Mouse (Mus musculus) kidney, adult 18-20 months (tissue): ENCODE measurements around the gene Cbx8.
A peak's percentile ranks its signal among the peaks of the same experiment; 100 is the strongest.

Source experiments
- DNase-seq: peaks from one replicate; pipeline ENCODE4 v3.0.0; 2021

Cbx8 gene

DNA sequence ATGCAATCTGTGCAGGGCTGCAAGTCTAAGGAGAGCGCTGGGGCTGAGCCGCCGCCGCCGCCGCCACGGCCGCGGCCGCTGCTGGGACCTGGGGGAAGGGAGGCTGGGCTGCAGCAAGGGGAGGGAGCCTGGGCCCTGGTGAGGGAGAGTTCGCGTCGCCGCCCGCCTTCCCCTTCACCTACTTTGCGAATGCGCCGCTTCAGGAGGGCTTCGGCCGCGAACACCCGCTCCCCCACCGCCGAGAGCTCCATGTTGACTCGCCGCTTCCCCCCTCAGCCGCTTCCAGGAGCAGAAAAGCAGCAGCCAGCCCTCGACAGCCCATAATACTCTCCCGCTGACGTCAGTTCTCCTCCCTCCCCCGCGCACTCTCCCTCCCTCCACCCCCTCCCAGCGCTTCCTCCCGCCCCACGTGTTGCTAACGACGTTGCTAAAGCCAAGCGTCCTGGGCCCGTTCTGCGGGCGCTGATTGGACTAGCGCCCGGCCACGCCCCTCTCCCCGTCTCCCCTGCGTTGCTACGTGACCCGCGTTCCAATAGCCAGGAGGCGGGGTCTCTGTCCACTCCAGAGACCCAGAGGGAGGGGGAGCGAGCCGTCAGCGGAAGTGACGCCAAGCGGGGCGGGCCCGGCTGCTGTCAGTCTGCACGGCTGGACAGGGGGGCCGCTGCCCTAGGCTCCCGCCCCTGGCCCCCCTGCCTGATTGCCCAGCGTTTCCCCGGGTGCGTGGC is at the start of gene Cbx8:
Gene Cbx8 (minus strand): TSS at position 370 of the 725 bp plus-strand sequence.
- peak; percentile 99 for DNase-seq

- DNase-seq, result peak; percentile 43
Observed at GRCm38 (mm10) chr11:119090076-119090960, 49.5 kb upstream of the Cbx8 start.

GRCm38 (mm10) chr11:119089235-119090075 is 48.7 kb upstream of the Cbx8 start:
- DNase-seq, result peak; percentile 67

DNA sequence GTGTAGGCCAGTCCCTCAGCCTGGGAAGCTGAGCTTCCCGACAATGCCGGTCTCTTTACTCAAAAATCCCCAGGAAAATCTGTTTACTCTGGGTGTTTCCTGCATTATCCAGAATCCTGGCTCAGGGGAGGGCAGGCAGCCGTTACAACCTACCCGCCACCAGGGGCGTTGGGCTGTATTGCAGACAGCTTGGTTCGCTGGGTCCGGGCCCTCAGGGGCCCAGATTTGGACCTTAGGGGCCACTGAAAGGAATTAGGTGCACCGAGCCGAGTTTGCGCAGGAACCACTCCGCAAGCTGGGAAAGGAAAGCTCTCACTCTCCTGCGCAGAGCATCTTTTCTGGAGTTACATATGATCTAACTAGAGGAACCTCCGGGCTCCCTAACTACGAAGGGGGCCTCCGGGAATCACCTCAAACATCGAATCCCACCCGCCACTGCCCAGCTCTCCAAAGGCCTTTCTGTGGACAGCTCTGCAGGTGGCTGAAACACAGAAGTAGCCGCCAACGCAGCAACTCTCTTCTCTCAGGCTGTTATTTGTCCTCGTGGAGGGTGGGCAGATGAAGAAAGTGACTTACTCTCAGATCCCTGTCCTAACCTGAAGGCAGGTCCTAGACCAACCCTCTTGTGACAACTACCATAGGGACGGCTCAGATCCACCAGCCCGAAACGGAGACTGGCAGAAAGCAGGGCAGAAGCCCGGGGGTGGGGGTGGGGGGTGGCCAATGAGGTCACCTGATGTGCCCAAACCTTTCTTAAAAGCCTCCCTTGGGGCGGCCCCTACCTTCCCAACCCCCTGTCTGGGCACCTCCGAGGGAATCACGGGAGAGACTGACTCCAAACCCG is 47.8 kb upstream of the Cbx8 start:
- DNase-seq, result peak; percentile 52

GRCm38 (mm10) chr11:119087301-119088082 is 46.7 kb upstream of the Cbx8 start:
- DNase-seq, result peak; percentile 64

DNA sequence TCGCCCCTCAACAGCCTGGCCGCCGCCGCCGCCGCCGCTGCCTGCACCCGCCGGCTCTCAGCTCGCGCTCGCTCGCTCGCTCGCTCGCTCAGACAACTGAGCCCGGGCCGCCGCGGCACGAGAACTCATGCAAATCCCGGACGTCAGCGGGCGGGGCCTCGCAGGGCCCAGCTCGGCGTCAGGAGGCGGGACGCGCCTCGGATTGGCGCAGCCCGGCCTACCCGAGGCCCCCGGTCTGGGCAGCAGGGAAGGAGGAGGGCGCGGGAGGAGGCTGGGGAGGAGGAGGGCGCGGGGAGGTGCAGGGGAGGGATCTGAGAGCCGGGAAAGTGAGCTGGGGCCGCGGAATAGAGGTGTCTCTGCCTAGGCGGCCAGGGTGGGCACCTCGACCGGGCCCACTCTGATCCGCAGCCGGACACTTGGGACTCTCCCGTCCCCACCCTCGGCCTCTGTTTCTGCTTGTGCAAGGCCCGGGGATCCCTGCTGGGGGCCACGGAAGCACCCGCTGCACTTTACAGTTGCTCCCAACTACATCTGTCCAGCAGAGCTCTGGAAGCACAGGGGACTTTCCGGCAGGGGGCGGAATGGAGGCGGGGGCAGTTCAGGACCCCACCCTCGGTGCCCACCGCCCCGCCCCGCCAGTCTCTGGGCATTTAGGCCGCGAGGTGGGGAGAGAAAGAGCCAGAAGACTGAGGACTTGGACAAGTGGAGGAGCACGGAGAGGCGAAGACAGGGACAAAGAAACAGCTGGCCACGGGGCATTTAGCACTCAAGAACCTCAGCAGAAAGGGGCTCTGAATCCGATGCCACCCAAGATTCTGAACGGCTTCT is 45.6 kb upstream of the Cbx8 start, which contains the start of gene Cbx4:
Gene Cbx4 (minus strand): TSS at position 78 of the 828 bp plus-strand sequence.
- DNase-seq, result peak; percentile 90

- DNase-seq, result peak; percentile 83
Observed at GRCm38 (mm10) chr11:119085279-119086062, 44.7 kb upstream of the Cbx8 start.

GRCm38 (mm10) chr11:119084446-119085278 is 43.9 kb upstream of the Cbx8 start:
- DNase-seq, result peak; percentile 45

DNA sequence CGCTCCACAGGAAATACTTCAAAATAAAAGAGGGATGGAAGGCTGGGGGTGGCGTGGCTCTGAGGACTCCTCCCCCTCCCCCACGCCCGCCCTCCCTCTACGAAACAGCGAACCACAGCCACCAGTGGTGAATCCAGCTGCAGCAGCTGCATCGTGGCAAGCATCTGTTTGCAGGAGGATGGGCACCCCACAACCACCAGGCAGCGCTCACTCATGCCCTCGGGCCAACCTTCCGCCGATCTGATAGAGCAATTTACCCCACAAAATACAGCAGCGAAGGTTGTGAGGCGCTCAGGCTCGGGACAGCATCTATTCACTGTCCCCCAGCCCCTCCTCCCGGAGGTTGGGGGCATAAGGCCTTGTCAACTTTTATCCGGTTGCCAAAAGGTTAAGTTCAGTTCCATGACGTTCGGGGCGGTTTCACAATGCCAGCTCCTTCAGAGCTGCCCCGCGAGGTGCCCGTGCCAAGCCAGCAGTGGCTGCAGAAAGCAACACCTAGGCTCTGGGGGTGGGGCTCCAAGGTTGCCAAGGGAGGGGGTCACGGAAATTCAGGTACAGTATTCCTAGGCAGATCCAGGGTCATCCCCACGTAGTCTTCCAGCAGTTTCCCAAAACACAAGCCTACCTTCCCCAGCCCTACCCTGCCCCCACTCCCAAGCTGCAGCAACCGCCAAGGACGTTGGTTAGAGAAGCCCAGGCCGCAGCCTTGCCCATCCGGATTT is 43.1 kb upstream of the Cbx8 start:
- DNase-seq, result peak; percentile 70

DNA sequence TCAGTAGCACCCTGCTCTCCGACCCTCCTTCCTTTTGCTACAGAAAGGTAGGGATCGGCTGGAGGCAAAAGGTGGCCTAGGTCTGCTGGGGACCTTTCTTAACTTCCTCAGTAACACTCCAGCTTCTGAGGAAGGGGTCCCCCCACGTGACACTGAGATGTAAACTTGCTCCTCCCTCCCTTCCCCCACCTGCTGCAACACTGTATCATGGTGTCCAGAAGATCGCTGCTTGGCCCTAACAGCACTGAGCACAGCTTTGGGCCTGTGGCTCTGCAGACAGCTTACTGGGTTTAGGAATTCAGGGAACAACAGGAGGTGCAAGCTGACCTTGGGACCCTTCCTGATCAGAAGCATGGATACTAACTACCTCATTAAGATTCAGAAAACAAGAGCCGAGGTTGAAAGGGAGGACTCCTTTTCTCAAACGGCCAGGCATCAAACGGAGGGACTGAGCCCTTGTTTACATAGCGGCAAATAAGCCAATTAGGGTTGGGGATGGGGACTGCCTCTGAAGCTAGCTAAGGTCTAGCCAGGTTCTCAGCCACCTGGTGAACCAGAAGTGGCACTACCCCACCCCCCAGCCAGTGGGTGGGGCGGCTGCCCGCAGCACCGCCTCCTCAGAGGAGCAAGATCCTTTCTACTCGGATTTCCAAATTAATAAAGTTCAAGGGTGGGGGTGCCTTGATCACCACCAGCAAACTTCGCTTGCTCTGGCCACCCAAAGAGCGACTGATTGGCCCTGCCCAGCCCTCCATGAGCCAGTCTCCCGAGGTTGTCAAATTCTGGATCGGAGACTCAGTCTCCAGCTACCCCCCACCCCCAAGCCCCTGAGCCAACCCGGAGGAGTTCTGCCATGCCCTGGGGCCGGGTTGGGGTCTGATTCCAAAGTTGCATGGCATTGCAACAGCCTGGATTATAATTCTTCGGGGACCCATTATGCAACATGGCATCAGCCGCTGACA is 42.1 kb upstream of the Cbx8 start:
- peak; percentile 35 for DNase-seq

DNA sequence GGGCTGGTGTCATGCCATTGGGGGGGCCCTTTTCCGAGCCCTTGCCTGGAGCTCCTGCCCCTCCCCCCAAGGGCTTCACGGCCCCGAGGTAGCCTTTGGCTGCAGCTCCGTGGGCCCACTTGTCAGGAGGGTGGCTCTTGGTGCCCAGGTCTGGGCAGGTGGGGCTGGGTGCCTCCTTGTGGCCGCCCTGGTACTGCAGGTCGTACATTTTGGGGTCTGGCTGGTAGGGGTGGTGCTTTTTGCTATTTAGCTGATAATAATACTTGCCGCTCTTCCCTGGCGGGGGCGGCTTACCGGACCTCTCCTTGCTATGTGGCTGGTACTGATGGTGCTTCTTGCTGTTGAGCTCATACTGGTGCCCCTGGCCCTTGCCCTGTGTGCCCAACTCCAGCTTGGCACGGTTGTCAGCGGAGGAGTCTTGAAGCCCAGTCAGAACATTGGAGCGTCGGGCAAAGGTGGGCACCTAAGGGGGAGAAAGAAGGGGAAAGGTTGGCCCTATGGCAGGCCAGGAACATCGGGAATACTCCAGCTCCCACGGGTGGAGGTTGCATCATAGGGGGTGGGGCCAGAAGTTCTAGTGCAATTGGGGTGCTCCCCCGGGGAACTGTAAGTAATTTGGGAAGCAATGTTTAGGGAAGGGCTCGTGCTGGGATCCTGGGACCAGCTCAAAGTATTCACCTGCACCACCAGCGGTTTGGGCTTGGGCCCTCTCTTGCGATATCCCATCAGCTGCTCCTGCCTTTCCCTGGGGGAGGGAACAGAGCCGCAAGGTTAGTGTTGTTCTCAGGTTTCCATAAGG is 41.3 kb upstream of the Cbx8 start:
- DNase-seq, result peak; percentile 55

DNA sequence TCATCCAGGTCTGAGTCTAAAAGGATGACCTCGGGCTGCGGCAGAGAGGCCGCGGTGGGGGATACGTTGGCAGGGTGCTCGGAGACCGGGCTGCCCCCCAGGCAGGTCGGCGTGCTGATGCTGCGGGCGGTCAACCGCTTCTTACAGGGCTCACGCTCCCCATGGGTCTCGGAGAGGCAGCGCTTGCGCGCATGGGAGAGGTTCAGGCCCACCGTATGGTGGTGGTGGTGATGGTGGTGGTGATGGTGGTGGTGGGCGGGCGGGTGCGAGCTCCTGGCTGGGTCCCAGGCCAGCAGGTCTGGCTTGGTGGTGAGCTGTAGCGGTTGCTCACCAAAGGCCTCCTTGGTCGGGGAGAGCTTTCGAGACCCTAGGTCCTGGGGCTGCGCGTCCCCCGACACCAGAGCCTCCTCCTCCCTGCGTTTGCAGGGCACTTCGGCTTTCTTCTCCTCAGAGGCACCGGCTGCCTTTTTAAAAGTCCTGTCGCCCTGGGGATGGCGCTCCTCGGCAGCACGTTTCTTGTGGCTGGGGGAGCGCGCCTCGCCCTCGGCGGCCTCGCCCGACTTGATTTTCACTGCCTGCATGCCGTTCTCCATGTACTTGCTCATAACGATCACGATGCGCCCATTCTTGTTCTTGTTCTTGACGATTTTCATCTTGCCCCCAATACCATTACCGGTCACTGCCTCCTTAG is 40.5 kb upstream of the Cbx8 start:
- DNase-seq, result no peak

DNA sequence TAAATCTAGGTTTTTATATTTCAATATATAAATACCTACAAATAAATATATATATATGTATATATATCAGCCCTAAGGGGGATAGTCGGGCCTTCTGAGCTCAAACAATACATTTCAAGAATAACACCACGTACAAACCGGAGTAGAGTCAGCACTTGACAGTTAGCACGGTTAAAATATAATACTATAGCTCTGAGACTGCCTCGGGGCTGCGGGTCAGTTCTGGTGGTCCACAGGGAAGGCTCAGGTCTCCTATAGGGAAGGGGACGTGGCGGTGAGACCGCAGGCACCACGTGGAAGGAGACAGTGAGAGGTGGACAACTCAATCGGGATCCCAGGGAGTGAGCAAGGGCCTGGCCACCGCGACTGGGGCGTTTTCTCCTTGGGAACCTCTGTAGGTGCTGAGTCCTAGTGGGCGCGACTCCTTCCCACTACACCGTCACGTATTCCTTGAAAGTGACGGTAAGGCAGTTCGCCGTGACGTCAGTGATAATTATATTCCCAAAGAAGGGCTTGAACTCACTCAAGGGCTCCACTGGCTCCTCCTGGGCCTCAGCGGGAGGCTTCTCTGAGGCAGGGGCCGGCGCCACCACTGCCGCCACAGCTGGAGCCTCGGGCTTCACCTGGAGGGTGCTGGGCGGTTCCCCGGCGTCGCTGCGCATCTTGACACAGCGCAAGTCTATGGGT is 39.8 kb upstream of the Cbx8 start:
- DNase-seq, result no peak

GRCm38 (mm10) chr11:119079445-119079837 is 38.7 kb upstream of the Cbx8 start:
- no peak for DNase-seq
